Comparison of ENCODE assay signal across 8 mouse cellular contexts in the genomic region with DNA sequence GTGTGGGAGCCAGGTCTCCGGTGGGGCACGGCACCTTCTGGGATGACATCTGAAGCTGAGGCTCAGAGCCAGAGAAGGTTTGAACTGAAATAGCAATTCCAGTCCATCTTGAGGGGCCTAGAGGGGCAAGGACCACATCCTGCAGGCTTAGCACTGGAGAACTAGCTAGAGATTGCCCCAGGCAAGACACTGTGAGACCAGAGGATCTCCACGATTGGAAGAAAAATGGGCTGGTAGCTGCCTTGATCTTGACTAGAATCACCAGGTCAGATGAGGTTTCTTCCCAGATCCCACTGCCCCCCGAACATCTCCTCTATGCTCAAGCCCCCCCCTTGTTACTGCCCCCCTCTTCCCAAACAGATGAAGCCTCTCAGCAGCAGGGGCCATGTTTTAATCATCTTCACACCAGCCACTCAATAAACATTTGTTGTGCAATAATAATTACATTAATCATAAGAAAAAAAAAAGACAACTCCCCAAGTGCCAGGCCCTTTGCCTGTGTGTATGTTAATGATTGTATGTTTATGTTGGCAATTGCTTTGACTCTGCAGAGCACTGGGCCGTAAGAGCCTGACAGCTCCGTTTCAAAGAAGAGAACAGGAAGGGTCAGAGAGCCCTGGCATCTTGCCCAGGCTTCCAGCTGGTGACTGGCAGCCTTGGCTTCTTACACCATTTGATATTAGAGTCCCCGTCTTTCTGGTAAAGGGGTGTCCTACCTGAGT.
A peak's percentile ranks its signal among the peaks of the same experiment; 100 is the strongest.
DNase-seq lines count a peak whose midpoint lies in the region; ATAC-seq lines count a peak whose summit lies in the region.

No protein-coding gene starts in this region.

- peak; percentile 86 for ATAC-seq in kidney, embryonic 16.5 days (ENCODE audit: low FRiP score, low TSS enrichment)

- peak; percentile 81 to 85 for DNase-seq in cerebellum, postnatal 10 days
- DNase-seq in cerebellum, adult 9-10 months: no peak
- peak; percentile 53 for DNase-seq in ovary, adult 18-20 months (ENCODE audit: low spot score)
- DNase-seq in ovary, postnatal 10 days (ENCODE audit: low spot score): no peak
- peak; percentile 43 for DNase-seq in skeletal muscle tissue, adult 2 months (ENCODE audit: low read depth, low spot score)
- DNase-seq in urinary bladder, postnatal 25 days (ENCODE audit: low spot score): no peak
- no peak for DNase-seq in thymus, postnatal 10 days (ENCODE audit: low spot score in 2 of 2)

- H3K4me1 ChIP-seq in kidney, embryonic 16.5 days (ENCODE audit: insufficient read depth, low read length): peaks cover 23% of the 10 kb centered on the region

- H3K4me2 ChIP-seq in kidney, embryonic 16.5 days (replicated peaks; ENCODE audit: low read depth, low read length): no peak overlapping the region

- peak overlapping the region; percentile 27 for H3K27ac ChIP-seq in kidney, embryonic 16.5 days (ENCODE audit: low read length)

- peaks cover 4% of the 10 kb centered on the region; the same call in 1 of the 2 replicates for H3K9me3 ChIP-seq in kidney, embryonic 16.5 days (ENCODE audit: low read length)

- H3K4me3 ChIP-seq in kidney, embryonic 16.5 days (ENCODE audit: low read length): no peak overlapping the region

- WGBS in kidney, embryonic 16.5 days: 25% methylated on average over 7 of the region's 7 CpGs

- H3K9ac ChIP-seq in kidney, embryonic 16.5 days (replicated peaks; ENCODE audit: low read length): no peak overlapping the region

- no peaks in the 10 kb centered on the region for H3K36me3 ChIP-seq in kidney, embryonic 16.5 days (ENCODE audit: insufficient read depth, low read length)

- no peaks in the 10 kb centered on the region for H3K27me3 ChIP-seq in kidney, embryonic 16.5 days (ENCODE audit: insufficient read depth, low read length)

Comparison
In these comparisons a context has a peak if more than half of its experiments do, and no peak if none do; other contexts are left out.
1. DNase-seq: peak in cerebellum, postnatal 10 days (2 of 2), ovary, adult 18-20 months (single experiment) and skeletal muscle tissue, adult 2 months (single experiment); none in cerebellum, adult 9-10 months (single experiment), ovary, postnatal 10 days (single experiment), urinary bladder, postnatal 25 days (single experiment) and thymus, postnatal 10 days (0 of 2).